Mouse (Mus musculus) neural tube, embryonic 10.5 days (tissue): ENCODE measurements at regions not wholly inside any gene's neighbourhood (a gene's known extent, or its start where the extent isn't known, plus 50 kb on each side); places are given as distances from the start of the nearest gene placed in this dataset.
"Not testable (repeated sequence)": the region's sequence is repeated elsewhere in the genome, so short reads cannot be mapped to it uniquely, and the experiment has no call there.

ENCODE experiments used
- DNase-seq: peaks from one replicate; pipeline ENCODE4 v3.0.0-alpha.2; 2017; ENCODE audit warnings: low spot score; ENCODE audit errors: extremely low spot score

GRCm38 (mm10) chr9:85920745-85921614, 78.8 kb downstream of the Tpbg start:
- peak; percentile 22 for DNase-seq

DNA sequence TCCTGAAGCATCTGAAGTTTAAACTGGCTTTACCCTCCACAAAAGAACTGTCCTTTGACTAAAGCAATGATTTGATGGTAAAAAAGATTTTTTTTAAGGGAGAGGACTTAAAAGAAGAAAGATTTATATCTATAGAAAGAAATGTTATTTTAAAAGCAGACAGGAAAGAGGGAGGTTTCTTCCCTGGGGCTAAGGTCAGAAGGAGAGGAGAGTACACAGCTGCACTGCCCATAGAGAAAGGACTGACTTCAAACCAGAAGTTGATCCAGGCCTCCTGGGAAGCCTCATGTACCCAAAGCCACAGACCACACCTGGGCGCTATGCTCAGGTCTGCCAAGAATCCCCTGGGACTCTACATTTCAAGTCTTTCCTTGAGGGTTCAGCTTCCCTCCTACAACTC, 83.1 kb downstream of the Tpbg start:
- DNase-seq, result no peak

DNA sequence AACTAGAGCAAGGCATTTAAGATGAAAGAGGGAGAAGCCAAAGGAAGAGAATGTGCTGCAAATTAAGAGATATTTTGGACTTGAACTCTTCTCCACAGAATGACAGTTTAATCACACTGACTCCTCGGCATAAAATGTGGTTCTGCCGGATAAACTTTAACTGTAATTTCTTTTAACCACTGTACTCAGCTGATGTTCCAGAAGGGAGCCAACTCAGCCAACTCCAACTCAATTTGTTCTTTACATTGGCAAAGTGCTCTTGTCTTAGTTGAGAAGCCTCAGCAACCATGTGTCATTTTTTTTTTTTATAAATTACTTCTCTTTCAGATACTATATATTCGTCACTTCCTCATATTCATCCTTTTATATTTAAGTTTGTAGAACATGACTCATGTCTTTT, 90.0 kb downstream of the Tpbg start:
- no peak for DNase-seq

- not testable (repeated sequence) for DNase-seq
Measured at GRCm38 (mm10) chr9:85943066-85943684, 101.0 kb downstream of the Tpbg start.

DNA sequence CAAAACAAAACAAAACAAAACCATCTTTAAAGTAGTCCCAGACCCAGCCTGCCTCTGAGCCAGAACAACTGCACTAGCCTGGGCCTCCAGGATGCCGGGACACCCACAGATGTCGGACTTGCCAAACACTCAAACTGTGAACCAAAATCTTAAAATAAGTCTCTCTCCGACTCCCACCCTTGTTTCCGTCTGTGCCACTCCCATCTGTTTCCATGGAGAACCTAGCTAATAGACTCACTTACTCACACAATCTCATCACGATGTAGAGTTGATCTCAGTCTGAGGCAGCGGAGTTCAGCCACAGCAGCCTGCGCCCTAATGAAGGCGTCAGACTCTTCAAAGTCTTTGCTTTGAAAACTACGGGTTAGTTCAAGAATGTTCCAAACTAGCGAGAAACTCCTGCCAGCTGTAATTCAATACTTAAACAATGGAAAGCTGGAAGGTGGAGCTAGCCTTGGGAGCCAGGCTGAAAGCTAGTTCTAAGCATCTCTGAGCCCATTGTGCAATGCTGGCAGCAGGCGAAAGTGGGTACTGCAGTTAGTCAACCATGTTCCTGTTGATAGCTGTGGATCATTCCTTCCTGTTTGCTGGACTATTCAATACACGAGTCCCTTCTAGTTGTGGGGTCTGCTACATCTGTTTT, 106.4 kb downstream of the Tpbg start:
- DNase-seq, result no peak

DNA sequence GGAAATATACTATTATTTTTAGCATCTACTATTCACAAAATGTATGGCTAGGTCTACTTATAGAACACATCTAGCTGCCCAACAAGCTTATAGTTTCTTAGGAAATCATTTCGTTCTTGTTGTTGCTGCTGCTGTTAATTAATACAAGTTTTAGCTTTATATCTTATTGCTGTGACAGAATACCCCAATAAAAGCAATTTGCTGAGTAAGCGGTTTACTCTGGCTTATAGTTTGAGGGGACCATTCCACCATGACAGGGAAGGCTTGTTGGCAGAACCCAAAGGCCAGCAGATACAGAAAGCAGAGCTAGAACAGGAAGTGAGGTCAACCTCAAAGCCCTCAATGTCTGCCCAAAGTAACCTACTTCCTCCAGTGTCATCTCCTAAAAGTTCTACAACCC, 109.6 kb downstream of the Tpbg start:
- DNase-seq, result no peak

DNA sequence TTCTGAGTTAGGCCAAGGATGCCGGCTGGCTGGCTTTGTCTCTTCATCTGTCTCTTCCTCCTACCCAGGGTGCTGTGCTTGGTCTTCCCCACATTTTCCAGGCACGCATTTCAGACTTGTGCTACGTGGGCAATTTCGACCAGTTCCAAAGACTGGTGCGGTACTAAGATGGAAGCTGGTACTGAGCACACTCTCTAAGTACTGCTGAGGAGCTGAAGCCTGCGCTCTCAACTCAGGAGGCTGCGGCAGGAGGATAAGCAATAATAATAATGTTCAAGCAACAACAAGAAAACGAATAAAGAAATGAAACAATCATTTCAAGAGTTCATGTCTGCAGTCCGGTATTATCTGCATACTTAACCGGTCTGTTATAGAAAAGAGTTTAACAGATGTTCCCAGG, 127.9 kb downstream of the Tpbg start:
- DNase-seq, result no peak

- no peak for DNase-seq
Measured at GRCm38 (mm10) chr9:85981428-85981827, 139.2 kb downstream of the Tpbg start.

DNA sequence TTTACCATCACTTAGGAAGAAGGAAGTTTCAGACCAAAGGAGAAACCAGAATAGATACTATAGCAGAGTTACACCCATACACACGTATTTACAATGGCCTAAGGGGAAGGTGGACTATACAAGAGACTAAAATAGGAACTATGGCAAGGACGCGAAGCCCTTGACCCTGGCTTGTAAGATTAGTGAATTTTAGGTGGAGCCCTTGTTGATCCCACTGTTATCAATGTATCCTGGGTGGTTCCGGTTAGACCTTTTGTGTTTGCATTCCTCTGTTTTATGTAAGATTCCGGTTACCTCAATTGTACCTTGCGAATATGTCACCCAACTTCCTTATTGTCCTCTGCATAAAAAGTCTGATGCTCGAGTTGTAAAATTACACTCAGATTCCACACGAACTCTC, 141.3 kb downstream of the Tpbg start:
- DNase-seq, result not testable (repeated sequence)

- DNase-seq, result no peak
Measured at GRCm38 (mm10) chr9:85985671-85986070, 143.5 kb downstream of the Tpbg start.

GRCm38 (mm10) chr9:85986142-85986541, 144.0 kb downstream of the Tpbg start:
- no peak for DNase-seq

- DNase-seq, result no peak
Measured at GRCm38 (mm10) chr9:86002996-86003395, 160.8 kb downstream of the Tpbg start.

- no peak for DNase-seq
Measured at GRCm38 (mm10) chr9:86011661-86012060, 169.5 kb downstream of the Tpbg start.

GRCm38 (mm10) chr9:86015841-86016240, 173.7 kb downstream of the Tpbg start:
- no peak for DNase-seq

- DNase-seq, result no peak
Measured at GRCm38 (mm10) chr9:86020133-86020532, 178.0 kb downstream of the Tpbg start.

- no peak for DNase-seq
Measured at GRCm38 (mm10) chr9:86020765-86021164, 178.6 kb downstream of the Tpbg start.

DNA sequence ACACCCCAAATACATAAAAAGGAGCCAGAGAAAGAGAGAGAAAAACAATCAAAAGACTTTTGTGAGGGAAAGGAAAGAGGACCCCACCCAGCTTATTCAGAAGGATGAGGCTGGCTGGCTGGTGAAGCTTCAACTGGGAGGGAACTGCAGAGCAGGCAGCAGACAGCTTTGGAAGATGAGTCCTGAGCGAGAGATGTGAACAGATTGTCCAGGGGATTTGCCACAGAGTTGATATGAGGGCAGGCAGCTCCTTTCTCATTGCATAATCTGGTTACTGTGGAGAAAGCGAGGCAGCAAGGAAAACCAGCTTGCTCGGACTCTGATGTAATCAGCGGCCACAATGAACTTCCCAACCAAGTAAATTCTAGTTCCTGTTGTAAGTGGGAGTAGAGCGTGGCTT, 188.6 kb downstream of the Tpbg start:
- no peak for DNase-seq

DNA sequence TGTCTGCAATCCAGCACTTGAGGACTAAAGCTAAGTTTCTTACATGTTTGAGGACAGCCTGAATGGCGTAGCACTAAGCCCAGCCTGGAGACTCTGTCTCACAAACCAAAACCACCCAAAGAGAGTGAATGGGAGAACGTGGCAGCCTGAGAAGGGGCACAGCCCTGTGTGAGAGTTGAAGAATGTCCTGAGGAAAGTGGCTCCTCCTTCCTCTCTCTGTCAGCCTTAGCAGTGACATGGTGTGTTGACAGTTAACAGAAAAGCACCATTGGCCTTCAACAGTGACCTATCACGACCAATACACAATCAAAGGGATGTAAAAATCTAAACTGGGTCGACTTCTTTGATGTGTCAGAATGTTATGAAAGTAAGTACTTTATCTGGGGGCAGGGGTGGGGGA, 201.9 kb downstream of the Tpbg start:
- DNase-seq, result no peak

GRCm38 (mm10) chr9:86058116-86058515, 215.9 kb downstream of the Tpbg start:
- no peak for DNase-seq

DNA sequence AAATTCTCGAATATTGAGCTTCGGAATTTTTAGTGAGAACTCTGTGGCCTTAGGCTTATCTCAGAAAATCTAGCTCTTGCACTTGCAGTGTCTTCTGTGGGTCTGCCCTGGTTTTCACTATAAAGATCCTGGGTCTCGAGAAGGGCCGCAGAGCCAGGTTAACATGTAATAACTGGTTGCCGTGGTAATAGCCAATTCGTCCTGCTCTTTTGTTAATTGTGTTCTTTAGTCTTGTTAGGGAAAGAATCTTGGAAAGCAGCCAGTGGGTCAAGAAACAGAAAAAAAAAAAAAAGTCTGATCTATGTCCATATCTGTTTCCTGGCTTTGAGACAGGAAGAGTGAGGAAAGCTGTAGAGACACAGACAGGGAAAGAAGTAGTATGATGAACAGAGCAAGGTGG, 217.9 kb downstream of the Tpbg start:
- DNase-seq, result no peak

- no peak for DNase-seq
Measured at GRCm38 (mm10) chr9:86061230-86061629, 219.1 kb downstream of the Tpbg start.

GRCm38 (mm10) chr9:86079275-86079674, 237.1 kb downstream of the Tpbg start:
- no peak for DNase-seq
